Mouse (Mus musculus) adrenal gland, postnatal 14 days (tissue): Measurements from ENCODE around the gene Dok5. TPM values are rescaled to one million over a fixed set of nuclear protein-coding genes. Genes with fewer than 3 reads are reported as not detected.

Source experiments
- total RNA-seq: library from RNA; stranded (reverse); gene quantifications from 2 replicates; pipeline ENCODE4 v1.2.3, GENCODE M21; 2021

Gene Dok5
- total RNA-seq, 1 experiment from 2014 or later: 0.37 TPM

Other genes with a start within 250 kb of the Dok5 start
- 19.4 and 24.1 TPM in 2 replicates for gene Pfdn4, start 235.4 kb upstream of the Dok5 start, total RNA-seq
- not detected in 2 replicates for gene Cyp24a1, start 234.7 kb upstream of the Dok5 start, total RNA-seq
- gene 4930470P17Rik, start 129.8 kb upstream of the Dok5 start, total RNA-seq: not detected in 2 replicates